Mouse (Mus musculus) cerebellum, adult 2 months (tissue): ENCODE data around the gene Znfx1. TPM values are rescaled to one million over a fixed set of nuclear protein-coding genes. Genes with fewer than 3 reads are reported as not detected.

ENCODE experiments used
- DNase-seq, 2 experiments: peaks; one replicate each; pipeline ENCODE4 v3.0.0; 2021
- H3K27ac ChIP-seq: fragments of 200-500 bp; 2 replicates; pipeline ENCODE4 v1.5.1; 2012; ENCODE audit warnings: low read length, control low read depth, inconsistent platforms; ENCODE audit not compliant: insufficient read depth
- H3K27me3 ChIP-seq: fragments of 200-500 bp; 2 replicates; pipeline ENCODE4 v1.6.1; 2012; ENCODE audit warnings: inconsistent platforms, mild to moderate bottlenecking, low read length, moderate library complexity; ENCODE audit not compliant: control insufficient read depth, insufficient read depth
- H3K4me1 ChIP-seq: fragments of 200-500 bp; 2 replicates; pipeline ENCODE4 v1.6.1; 2011; ENCODE audit warnings: low read length; ENCODE audit not compliant: control insufficient read depth, insufficient read depth
- H3K4me3 ChIP-seq: fragments of 200-500 bp; replicated peaks from 2 replicates; pipeline ENCODE3; 2011; ENCODE audit warnings: mild to moderate bottlenecking, low read depth, low read length, control low read depth; ENCODE audit not compliant: insufficient read depth
- CTCF ChIP-seq: fragments of 200-500 bp; IDR thresholded peaks from 2 replicates; pipeline ENCODE4 v1.5.1; 2011; ENCODE audit warnings: low read depth, mild to moderate bottlenecking, control low read depth, low read length, moderate library complexity, borderline replicate concordance; ENCODE audit not compliant: insufficient read depth
- POLR2A ChIP-seq: fragments of 200-500 bp; IDR thresholded peaks from 2 replicates; pipeline ENCODE4 v1.6.1; 2011; ENCODE audit warnings: low read length, control low read depth, borderline replicate concordance; ENCODE audit not compliant: insufficient read depth
- WGBS: fragments of 180-500 bp; shearing (Covaris S2); methylation state at CpG from one replicate; pipeline ENCODE4 v1.1.7; 2018; 5-methylcytosine and 5-hydroxymethylcytosine counted together
- polyA plus RNA-seq: library from polyadenylated mRNA; depleted of rRNA; stranded (reverse); fragments of >200 nt; gene quantifications from 2 replicates; pipeline ENCODE4 v1.2.3, GENCODE M21; 2012; rRNA removed

Znfx1 gene
- polyA plus RNA-seq, result 25.4 and 25.9 TPM in 2 replicates

DNA sequence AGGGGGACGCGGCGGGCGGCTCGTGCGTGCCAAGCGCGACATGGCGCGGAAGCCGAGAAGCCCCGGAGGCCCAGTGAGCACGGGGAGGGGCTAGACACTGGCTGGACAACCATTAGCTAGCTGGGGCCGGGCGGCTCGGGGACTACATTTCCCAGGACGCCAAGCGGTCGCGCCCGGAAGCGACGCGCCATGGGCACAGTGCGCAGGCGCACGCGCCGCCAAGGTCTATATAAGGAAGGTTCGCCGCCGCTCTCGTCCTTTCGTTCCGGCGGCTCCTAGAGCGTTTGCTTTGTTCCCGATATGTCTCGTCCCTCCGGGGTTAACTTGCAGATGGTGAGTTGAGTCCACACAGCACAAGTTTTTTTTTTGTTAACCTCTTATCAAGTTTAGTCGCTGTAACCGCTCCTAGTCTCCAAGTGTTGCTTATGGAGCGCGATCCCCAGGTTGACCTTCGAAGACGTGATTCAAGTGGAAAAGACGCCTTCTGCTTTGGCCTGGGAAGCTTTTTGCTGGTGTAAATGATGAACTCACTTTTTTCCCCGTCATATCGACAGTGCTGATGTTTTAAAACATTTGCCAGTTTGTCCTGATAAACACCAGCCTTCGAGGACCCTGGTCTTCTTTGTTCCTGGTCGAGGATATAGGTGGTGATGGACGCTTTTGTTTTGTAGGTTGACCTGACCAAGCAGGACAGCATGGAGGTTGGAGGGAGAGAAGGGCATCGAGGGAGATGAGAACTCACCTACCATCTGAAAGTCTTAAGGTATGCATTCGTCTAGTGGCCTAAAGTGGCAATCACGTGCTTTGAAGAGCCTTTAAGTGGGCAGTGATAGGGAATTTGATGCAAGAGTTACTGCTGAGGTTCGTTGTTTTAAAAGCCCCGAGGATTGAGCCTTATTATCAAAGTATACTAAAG lies at the start of gene Znfx1:
Znfx1 (minus strand) TSS at position 51 of the 916 bp plus-strand sequence.
- Histone ChIP-seq H3K27me3 (no peaks in the 10 kb centered on the region), H3K27ac (peak within 1 kb of the TSS; percentile 80), H3K4me1 (peaks cover 20% of the 10 kb centered on the region; the same call in 1 of the 2 replicates), H3K4me3 (peak within 1 kb of the TSS; percentile 95)
- peak; percentile 96 to 98 for DNase-seq
- under 1% methylated on average over 53 of the region's 57 CpGs for WGBS
- TF ChIP-seq POLR2A, result peak; percentile 100
- no peak for TF ChIP-seq CTCF

- WGBS, result 46% methylated on average over 7 of the region's 7 CpGs
- Histone ChIP-seq H3K27me3 (no peaks in the 10 kb centered on the region), H3K4me3 (no peak overlapping the region), H3K4me1 (no peaks in the 10 kb centered on the region), H3K27ac (no peak overlapping the region)
- no peak for DNase-seq
- TF ChIP-seq CTCF (no peak), POLR2A (no peak)
Measured at GRCm38 (mm10) chr2:167112259-167112658, 49.4 kb upstream of the Znfx1 start.

- Histone ChIP-seq H3K27ac (no peak overlapping the region), H3K27me3 (no peaks in the 10 kb centered on the region), H3K4me3 (no peak overlapping the region), H3K4me1 (no peaks in the 10 kb centered on the region)
- no peak for DNase-seq
- WGBS, result 89% methylated on average over 8 of the region's 8 CpGs
- TF ChIP-seq POLR2A (no peak), CTCF (no peak)
Measured at GRCm38 (mm10) chr2:167109506-167109905, 46.7 kb upstream of the Znfx1 start.

- Histone ChIP-seq H3K4me1 (peaks cover 4% of the 10 kb centered on the region), H3K4me3 (no peak overlapping the region), H3K27ac (no peak overlapping the region), H3K27me3 (no peaks in the 10 kb centered on the region)
- TF ChIP-seq CTCF (no peak), POLR2A (no peak)
- peak in 1 of 2 experiments; percentile 30 for DNase-seq
- 29% methylated on average over 7 of the region's 7 CpGs for WGBS
Measured at GRCm38 (mm10) chr2:167103546-167103945, 40.7 kb upstream of the Znfx1 start.

DNA sequence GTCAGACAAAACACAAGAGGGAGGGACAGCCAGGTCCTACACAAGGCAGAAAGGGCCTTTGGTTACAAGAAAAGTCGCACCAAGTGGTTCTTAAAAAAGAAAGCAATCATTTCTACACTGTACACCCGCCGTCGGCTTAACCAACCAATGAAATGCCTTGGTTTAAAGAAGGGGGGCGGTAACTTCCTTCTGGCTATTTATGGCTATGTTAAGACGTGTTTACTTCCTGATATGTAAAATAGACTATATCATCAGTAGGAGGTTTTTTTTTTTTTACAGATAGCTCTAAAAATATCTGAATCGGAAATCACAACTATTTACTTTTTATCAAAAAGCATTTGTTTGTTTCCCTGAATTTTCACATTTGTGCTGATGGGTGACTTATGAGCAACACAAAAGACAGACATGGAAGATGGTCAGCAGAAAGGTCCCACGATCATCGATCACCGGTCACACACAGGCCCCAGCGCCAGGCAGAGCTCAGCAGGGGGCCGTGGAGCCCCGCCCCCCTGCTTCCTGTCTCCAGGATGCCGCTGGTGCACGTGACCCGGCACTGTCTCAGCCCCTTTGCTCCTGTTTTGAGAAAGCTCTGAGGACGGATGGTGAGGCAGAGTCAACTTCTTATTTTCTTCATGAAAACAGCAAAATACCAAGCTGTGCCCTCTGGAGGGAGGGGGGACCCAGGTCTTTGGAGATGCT lies 39.1 kb upstream of the Znfx1 start:
- 86% methylated on average over 17 of the region's 17 CpGs for WGBS
- no peak for TF ChIP-seq CTCF
- TF ChIP-seq POLR2A, result no peak
- H3K27ac ChIP-seq, result no peak overlapping the region
- H3K27me3 ChIP-seq, result no peaks in the 10 kb centered on the region
- no peak for DNase-seq
- H3K4me3 ChIP-seq, result no peak overlapping the region
- peaks cover 4% of the 10 kb centered on the region for H3K4me1 ChIP-seq

GRCm38 (mm10) chr2:167094688-167095087 lies 31.9 kb upstream of the Znfx1 start:
- peak; percentile 51 to 79 for DNase-seq
- H3K4me1 ChIP-seq, result peaks cover 8% of the 10 kb centered on the region
- TF ChIP-seq POLR2A, result no peak
- TF ChIP-seq CTCF, result no peak
- H3K27ac ChIP-seq, result no peak overlapping the region
- WGBS, result 36% methylated on average over 4 of the region's 4 CpGs
- no peaks in the 10 kb centered on the region for H3K27me3 ChIP-seq
- no peak overlapping the region for H3K4me3 ChIP-seq

DNA sequence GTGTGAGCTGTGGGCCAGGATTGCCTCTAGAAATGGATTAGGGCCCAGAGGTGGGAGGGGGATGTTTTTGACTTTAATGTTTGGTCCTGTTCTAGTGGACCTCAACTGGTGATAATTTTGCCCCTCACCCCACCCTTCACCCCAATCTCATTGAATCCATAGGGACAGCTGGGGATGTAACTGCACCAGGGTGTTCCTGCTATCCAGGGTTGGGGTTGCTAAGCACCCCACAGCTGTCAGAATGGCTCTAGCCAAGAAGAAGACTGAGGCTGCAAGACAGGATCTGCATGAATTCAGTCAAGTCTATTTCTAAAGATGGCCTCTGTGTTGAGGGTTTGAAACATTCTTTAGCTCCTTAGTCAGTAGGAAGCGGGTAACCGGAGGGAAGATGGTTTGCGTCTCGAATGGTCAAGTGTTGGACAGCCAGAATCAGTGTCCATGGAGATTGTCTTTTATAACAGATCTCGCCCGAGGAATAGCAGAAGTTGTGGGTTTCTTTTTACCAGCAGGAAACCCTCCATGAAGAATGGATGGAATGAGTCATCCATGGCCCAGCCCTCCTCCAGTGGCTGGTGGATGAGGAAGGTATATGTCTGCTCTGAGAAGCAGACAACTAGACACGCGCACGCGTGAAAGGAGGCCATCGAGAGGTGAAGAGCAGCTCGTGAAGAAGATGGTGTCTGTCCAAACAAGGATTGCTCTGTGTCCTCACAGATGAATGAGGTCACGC lies 30.5 kb upstream of the Znfx1 start:
- TF ChIP-seq POLR2A (no peak), CTCF (no peak)
- Histone ChIP-seq H3K27me3 (no peaks in the 10 kb centered on the region), H3K27ac (no peak overlapping the region), H3K4me1 (peaks cover 8% of the 10 kb centered on the region), H3K4me3 (no peak overlapping the region)
- WGBS, result 91% methylated on average over 13 of the region's 13 CpGs
- DNase-seq, result no peak
